Mouse (Mus musculus): ENCODE results near the gene Ncoa7. TPM values are rescaled to one million over a fixed set of nuclear protein-coding genes. Genes with fewer than 3 reads are reported as not detected.

Ncoa7 gene
- polyA plus RNA-seq, 1 experiment from 2014 or later: 14.6 TPM

GRCm38 (mm10) chr10:30759360-30760147 lies 43.6 kb downstream of the Ncoa7 start:
- 85% methylated on average over 8 of the region's 8 CpGs for WGBS

GRCm38 (mm10) chr10:30756064-30756463 lies 47.1 kb downstream of the Ncoa7 start:
- H3K36me3 ChIP-seq: no peaks in the 10 kb centered on the region

More at GRCm38 (mm10) chr10:30759360-30760147, 43.6 kb downstream of the Ncoa7 start:
- Histone ChIP-seq H3K4me1 (no peaks in the 10 kb centered on the region), H3K36me3 (no peaks in the 10 kb centered on the region), H3K4me3 (no peak overlapping the region), H3K9ac (no peak overlapping the region), H3K9me3 (no peaks in the 10 kb centered on the region), H3K27ac (no peak overlapping the region), H3K27me3 (no peaks in the 10 kb centered on the region), H3K4me2 (replicated peaks) (no peak overlapping the region)
- ATAC-seq (ENCODE audit: insufficient number of reproducible peaks, insufficient read depth, low FRiP score, low TSS enrichment): no peak

GRCm38 (mm10) chr10:30754825-30755457 lies 48.2 kb downstream of the Ncoa7 start:
- Histone ChIP-seq H3K27me3 (no peaks in the 10 kb centered on the region), H3K36me3 (no peaks in the 10 kb centered on the region), H3K4me2 (replicated peaks) (no peak overlapping the region), H3K4me3 (no peak overlapping the region), H3K4me1 (no peaks in the 10 kb centered on the region), H3K27ac (no peak overlapping the region), H3K9ac (no peak overlapping the region), H3K9me3 (no peaks in the 10 kb centered on the region)
- WGBS: 85% methylated on average over 4 of the region's 4 CpGs
- ATAC-seq (ENCODE audit: insufficient number of reproducible peaks, insufficient read depth, low FRiP score, low TSS enrichment): no peak

More at GRCm38 (mm10) chr10:30756064-30756463, 47.1 kb downstream of the Ncoa7 start:
- H3K27me3 ChIP-seq: no peaks in the 10 kb centered on the region
- no peak overlapping the region for H3K4me3 ChIP-seq
- H3K27ac ChIP-seq: no peak overlapping the region
- ATAC-seq (ENCODE audit: insufficient number of reproducible peaks, insufficient read depth, low FRiP score, low TSS enrichment): no peak
- H3K9me3 ChIP-seq: no peaks in the 10 kb centered on the region
- no peaks in the 10 kb centered on the region for H3K4me1 ChIP-seq
- no peak overlapping the region for H3K9ac ChIP-seq
- H3K4me2 ChIP-seq (replicated peaks): no peak overlapping the region

- Histone ChIP-seq H3K4me3 (no peak overlapping the region), H3K9me3 (no peaks in the 10 kb centered on the region), H3K4me2 (replicated peaks) (no peak overlapping the region), H3K36me3 (no peaks in the 10 kb centered on the region), H3K4me1 (no peaks in the 10 kb centered on the region), H3K9ac (no peak overlapping the region), H3K27ac (no peak overlapping the region), H3K27me3 (no peaks in the 10 kb centered on the region)
- WGBS: 41% methylated on average over 3 of the region's 3 CpGs
- ATAC-seq (ENCODE audit: insufficient number of reproducible peaks, insufficient read depth, low FRiP score, low TSS enrichment): no peak
These were observed 49.0 kb downstream of the Ncoa7 start for GRCm38 (mm10) chr10:30754082-30754481.

GRCm38 (mm10) chr10:30752485-30752884 lies 50.6 kb downstream of the Ncoa7 start:
- 62% methylated on average over 3 of the region's 3 CpGs for whole genome bisulfite sequencing
- Histone ChIP-seq H3K4me2 (replicated peaks) (no peak overlapping the region), H3K27ac (no peak overlapping the region), H3K4me3 (no peak overlapping the region), H3K4me1 (no peaks in the 10 kb centered on the region), H3K9me3 (no peaks in the 10 kb centered on the region), H3K27me3 (no peaks in the 10 kb centered on the region), H3K36me3 (no peaks in the 10 kb centered on the region), H3K9ac (no peak overlapping the region)
- ATAC-seq (ENCODE audit: insufficient number of reproducible peaks, insufficient read depth, low FRiP score, low TSS enrichment): no peak

GRCm38 (mm10) chr10:30751586-30751985 lies 51.5 kb downstream of the Ncoa7 start:
- H3K4me2 ChIP-seq (replicated peaks): no peak overlapping the region
- H3K36me3 ChIP-seq: no peaks in the 10 kb centered on the region
- no peak overlapping the region for H3K4me3 ChIP-seq
- no peaks in the 10 kb centered on the region for H3K9me3 ChIP-seq
- 88% methylated on average over 4 of the region's 4 CpGs for WGBS
- no peak overlapping the region for H3K9ac ChIP-seq
- no peaks in the 10 kb centered on the region for H3K4me1 ChIP-seq
- H3K27me3 ChIP-seq: no peaks in the 10 kb centered on the region
- no peak overlapping the region for H3K27ac ChIP-seq
- no peak for ATAC-seq (ENCODE audit: insufficient number of reproducible peaks, insufficient read depth, low FRiP score, low TSS enrichment)

- ATAC-seq (ENCODE audit: insufficient number of reproducible peaks, insufficient read depth, low FRiP score, low TSS enrichment): no peak
- whole genome bisulfite sequencing: 87% methylated on average over 4 of the region's 4 CpGs
- H3K4me3 ChIP-seq: no peak overlapping the region
- no peak overlapping the region for H3K4me2 ChIP-seq (replicated peaks)
- H3K36me3 ChIP-seq: no peaks in the 10 kb centered on the region
- no peaks in the 10 kb centered on the region for H3K4me1 ChIP-seq
- H3K27me3 ChIP-seq: no peaks in the 10 kb centered on the region
- no peak overlapping the region for H3K27ac ChIP-seq
- no peak overlapping the region for H3K9ac ChIP-seq
- H3K9me3 ChIP-seq: no peaks in the 10 kb centered on the region
These were observed 53.3 kb downstream of the Ncoa7 start for GRCm38 (mm10) chr10:30749807-30750206.

- Histone ChIP-seq H3K9ac (no peak overlapping the region), H3K9me3 (no peaks in the 10 kb centered on the region), H3K36me3 (no peaks in the 10 kb centered on the region), H3K4me2 (replicated peaks) (no peak overlapping the region), H3K4me1 (no peaks in the 10 kb centered on the region), H3K27me3 (no peaks in the 10 kb centered on the region), H3K27ac (no peak overlapping the region), H3K4me3 (no peak overlapping the region)
- no peak for ATAC-seq (ENCODE audit: insufficient number of reproducible peaks, insufficient read depth, low FRiP score, low TSS enrichment)
- WGBS: 91% methylated on average over 3 of the region's 3 CpGs
These were observed 57.7 kb downstream of the Ncoa7 start for GRCm38 (mm10) chr10:30745238-30745974.

- Histone ChIP-seq H3K27ac (no peak overlapping the region), H3K4me3 (no peak overlapping the region), H3K9ac (no peak overlapping the region), H3K4me1 (no peaks in the 10 kb centered on the region), H3K36me3 (no peaks in the 10 kb centered on the region), H3K9me3 (no peaks in the 10 kb centered on the region), H3K4me2 (replicated peaks) (no peak overlapping the region), H3K27me3 (no peaks in the 10 kb centered on the region)
- no peak for ATAC-seq (ENCODE audit: insufficient number of reproducible peaks, insufficient read depth, low FRiP score, low TSS enrichment)
These were observed 59.9 kb downstream of the Ncoa7 start for GRCm38 (mm10) chr10:30743275-30743674.

GRCm38 (mm10) chr10:30738403-30738802 lies 64.7 kb downstream of the Ncoa7 start:
- H3K9me3 ChIP-seq: no peaks in the 10 kb centered on the region
- H3K4me1 ChIP-seq: no peaks in the 10 kb centered on the region
- no peak overlapping the region for H3K4me3 ChIP-seq
- H3K27me3 ChIP-seq: no peaks in the 10 kb centered on the region
- no peak overlapping the region for H3K4me2 ChIP-seq (replicated peaks)
- no peaks in the 10 kb centered on the region for H3K36me3 ChIP-seq
- H3K27ac ChIP-seq: no peak overlapping the region
- H3K9ac ChIP-seq: no peak overlapping the region
- WGBS: 90% methylated on average over 3 of the region's 3 CpGs
- ATAC-seq (ENCODE audit: insufficient number of reproducible peaks, insufficient read depth, low FRiP score, low TSS enrichment): no peak

- Histone ChIP-seq H3K9me3 (no peaks in the 10 kb centered on the region), H3K27ac (no peak overlapping the region), H3K4me1 (no peaks in the 10 kb centered on the region), H3K4me2 (replicated peaks) (no peak overlapping the region), H3K27me3 (no peaks in the 10 kb centered on the region), H3K9ac (no peak overlapping the region), H3K4me3 (no peak overlapping the region), H3K36me3 (no peaks in the 10 kb centered on the region)
- ATAC-seq (ENCODE audit: insufficient number of reproducible peaks, insufficient read depth, low FRiP score, low TSS enrichment): no peak
- 82% methylated on average over 2 of the region's 2 CpGs for WGBS
These were observed 65.8 kb downstream of the Ncoa7 start for GRCm38 (mm10) chr10:30737323-30737722.

Data from embryonic facial prominence, embryonic 12.5 days (tissue).